Mouse (Mus musculus) neural tube, embryonic 13.5 days (tissue): ENCODE measurements around the gene Erfe. TPM values are rescaled to one million over a fixed set of nuclear protein-coding genes. Genes with fewer than 3 reads are reported as not detected.
A peak's percentile ranks its signal among the peaks of the same experiment; 100 is the strongest.

Experiments
- ATAC-seq: fragments of 200-750 bp; cut with Nextera tagmentation; 2 replicates; pipeline ENCODE4 v1.8.0; 2017; ENCODE audit warnings: low read depth, mild to moderate bottlenecking, moderate TSS enrichment, moderate library complexity
- H3K27ac ChIP-seq: fragments of 300-500 bp; sonication (generic); replicated peaks from 2 replicates; pipeline ENCODE4 v1.5.1; 2015; ENCODE audit warnings: moderate library complexity, mild to moderate bottlenecking, inconsistent platforms
- H3K27me3 ChIP-seq: fragments of 300-500 bp; sonication (generic); 2 replicates; pipeline ENCODE4 v1.6.1; 2015; ENCODE audit warnings: mild to moderate bottlenecking, inconsistent platforms
- H3K36me3 ChIP-seq: fragments of 300-500 bp; sonication (generic); 2 replicates; pipeline ENCODE4 v1.6.1; 2015; ENCODE audit warnings: mild to moderate bottlenecking, inconsistent platforms
- H3K4me1 ChIP-seq: fragments of 300-500 bp; sonication (generic); replicated peaks from 2 replicates; pipeline ENCODE4 v1.6.1; 2015; ENCODE audit warnings: inconsistent platforms
- H3K4me2 ChIP-seq: fragments of 300-500 bp; sonication (generic); 2 replicates; pipeline ENCODE4 v1.6.1; 2015; ENCODE audit warnings: inconsistent platforms, mild to moderate bottlenecking, moderate library complexity
- H3K4me3 ChIP-seq: fragments of 300-500 bp; sonication (generic); 2 replicates; pipeline ENCODE4 v1.5.1; 2015; ENCODE audit warnings: mild to moderate bottlenecking, inconsistent platforms
- H3K9ac ChIP-seq: fragments of 300-500 bp; sonication (generic); 2 replicates; pipeline ENCODE4 v1.6.1; 2015; ENCODE audit warnings: moderate library complexity, mild to moderate bottlenecking, inconsistent platforms
- H3K9me3 ChIP-seq: fragments of 300-500 bp; sonication (generic); 2 replicates; pipeline ENCODE4 v1.6.1; 2016; ENCODE audit warnings: inconsistent platforms
- WGBS: fragments of 180-500 bp; shearing (Covaris S2); methylation state at CpG from one replicate; pipeline ENCODE4 v1.1.7; 2015; 5-methylcytosine and 5-hydroxymethylcytosine counted together
- polyA plus RNA-seq: library from polyadenylated mRNA; unstranded; fragments of >200 nt; fragmentation: Nextera tagmentation; extraction: Ambion mirVana; gene quantifications from 2 replicates; pipeline ENCODE4 v1.2.1, GENCODE M21; 2015

Gene Erfe
- polyA plus RNA-seq = 0.26 and 0.47 TPM in 2 replicates

GRCm38 (mm10) chr1:91366215-91367108, at the start of gene Erfe:
Gene Erfe, plus strand, starts transcription at chr1:91366430.
- H3K9ac ChIP-seq = peak within 1 kb of the TSS; percentile 57
- WGBS = 1% methylated on average over 62 of the region's 68 CpGs
- peaks cover 5% of the 10 kb centered on the region for H3K9me3 ChIP-seq
- peaks cover 17% of the 10 kb centered on the region for H3K36me3 ChIP-seq
- peaks cover 11% of the 10 kb centered on the region for H3K4me1 ChIP-seq
- peaks cover 32% of the 10 kb centered on the region for H3K27me3 ChIP-seq
- peak within 1 kb of the TSS; percentile 67 for H3K4me2 ChIP-seq
- ATAC-seq = peak; percentile 54; the same call in 1 of the 2 replicates
- peak within 1 kb of the TSS; percentile 36 for H3K4me3 ChIP-seq
- H3K27ac ChIP-seq = no peak within 1 kb of the TSS

GRCm38 (mm10) chr1:91317656-91318055, 48.6 kb upstream of the Erfe start:
- Histone ChIP-seq H3K4me1 (peaks cover 5% of the 10 kb centered on the region; the same call in 1 of the 2 replicates), H3K9ac (no peak overlapping the region)

DNA sequence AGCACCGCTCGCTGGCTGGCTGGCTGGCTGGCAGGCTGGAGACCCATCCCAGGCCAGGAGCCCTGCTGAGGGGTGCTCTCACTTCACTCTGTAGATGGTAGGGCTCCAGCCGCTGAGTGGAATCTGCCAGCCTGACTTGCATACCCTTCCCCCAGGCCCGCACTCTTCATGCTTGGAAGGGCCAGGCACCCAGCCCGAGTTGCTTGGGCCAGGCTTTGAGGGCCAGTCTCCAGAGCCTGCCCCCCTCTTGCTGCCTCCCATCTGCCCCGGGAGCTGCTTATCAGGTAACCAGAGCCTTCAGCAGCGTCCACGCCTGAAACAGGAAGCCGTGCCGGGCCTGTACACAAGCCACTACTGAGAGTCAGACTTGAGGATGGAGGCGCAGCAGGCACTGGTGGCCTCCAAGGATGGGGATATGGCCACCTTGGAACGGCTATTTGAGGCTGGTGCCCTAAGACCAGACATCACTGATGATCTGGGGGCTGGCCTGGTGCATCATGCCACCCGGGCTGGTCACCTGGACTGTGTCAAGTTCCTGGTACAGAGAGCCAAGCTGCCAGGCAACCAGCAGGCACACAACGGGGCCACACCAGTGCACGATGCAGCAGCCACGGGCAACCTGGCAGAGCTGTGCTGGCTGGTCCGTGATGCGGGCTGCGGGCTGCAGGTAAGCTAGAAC, 44.3 kb upstream of the Erfe start, which contains the start of gene Espnl:
Espnl (plus strand) TSS at position 316 of the 679 bp plus-strand sequence.
- no peak for ATAC-seq
- WGBS = 79% methylated on average over 19 of the region's 19 CpGs
- no peaks in the 10 kb centered on the region for H3K27me3 ChIP-seq
- no peak within 1 kb of the TSS for H3K4me2 ChIP-seq
- H3K36me3 ChIP-seq = no peaks in the 10 kb centered on the region
- no peaks in the 10 kb centered on the region for H3K9me3 ChIP-seq
- H3K4me1 ChIP-seq = no peaks in the 10 kb centered on the region
- H3K27ac ChIP-seq = no peak within 1 kb of the TSS
- H3K9ac ChIP-seq = no peak within 1 kb of the TSS
- no peak within 1 kb of the TSS for H3K4me3 ChIP-seq

More at GRCm38 (mm10) chr1:91317656-91318055, 48.6 kb upstream of the Erfe start:
- Histone ChIP-seq H3K9me3 (no peaks in the 10 kb centered on the region), H3K36me3 (no peaks in the 10 kb centered on the region; the same call in 1 of the 2 replicates), H3K4me2 (no peak overlapping the region), H3K4me3 (no peak overlapping the region), H3K27me3 (no peaks in the 10 kb centered on the region), H3K27ac (no peak overlapping the region)
- no peak for ATAC-seq
- 90% methylated on average over 6 of the region's 6 CpGs for WGBS

GRCm38 (mm10) chr1:91324646-91325045, 41.6 kb upstream of the Erfe start:
- no peaks in the 10 kb centered on the region for H3K9me3 ChIP-seq
- no peak overlapping the region for H3K4me3 ChIP-seq
- no peaks in the 10 kb centered on the region; the same call in 1 of the 2 replicates for H3K4me1 ChIP-seq
- ATAC-seq = no peak
- no peaks in the 10 kb centered on the region for H3K36me3 ChIP-seq
- H3K4me2 ChIP-seq = no peak overlapping the region
- no peak overlapping the region for H3K27ac ChIP-seq
- 74% methylated on average over 2 of the region's 2 CpGs for WGBS
- no peak overlapping the region for H3K9ac ChIP-seq
- no peaks in the 10 kb centered on the region for H3K27me3 ChIP-seq

GRCm38 (mm10) chr1:91325488-91326042, 40.7 kb upstream of the Erfe start:
- Histone ChIP-seq H3K4me2 (no peak overlapping the region), H3K4me1 (no peaks in the 10 kb centered on the region; the same call in 1 of the 2 replicates), H3K27ac (no peak overlapping the region), H3K4me3 (no peak overlapping the region), H3K27me3 (no peaks in the 10 kb centered on the region), H3K9me3 (no peaks in the 10 kb centered on the region), H3K9ac (no peak overlapping the region), H3K36me3 (no peaks in the 10 kb centered on the region)
- no peak for ATAC-seq
- WGBS = 80% methylated on average over 4 of the region's 4 CpGs

GRCm38 (mm10) chr1:91332102-91332501, 34.1 kb upstream of the Erfe start:
- H3K27ac ChIP-seq = no peak overlapping the region; the same call in 1 of the 2 replicates
- H3K9me3 ChIP-seq = no peaks in the 10 kb centered on the region
- no peak overlapping the region for H3K9ac ChIP-seq
- H3K27me3 ChIP-seq = no peaks in the 10 kb centered on the region
- 63% methylated on average over 4 of the region's 4 CpGs for WGBS
- H3K4me2 ChIP-seq = no peak overlapping the region
- no peaks in the 10 kb centered on the region; the same call in 1 of the 2 replicates for H3K4me1 ChIP-seq
- H3K4me3 ChIP-seq = no peak overlapping the region
- ATAC-seq = no peak
- no peaks in the 10 kb centered on the region for H3K36me3 ChIP-seq

DNA sequence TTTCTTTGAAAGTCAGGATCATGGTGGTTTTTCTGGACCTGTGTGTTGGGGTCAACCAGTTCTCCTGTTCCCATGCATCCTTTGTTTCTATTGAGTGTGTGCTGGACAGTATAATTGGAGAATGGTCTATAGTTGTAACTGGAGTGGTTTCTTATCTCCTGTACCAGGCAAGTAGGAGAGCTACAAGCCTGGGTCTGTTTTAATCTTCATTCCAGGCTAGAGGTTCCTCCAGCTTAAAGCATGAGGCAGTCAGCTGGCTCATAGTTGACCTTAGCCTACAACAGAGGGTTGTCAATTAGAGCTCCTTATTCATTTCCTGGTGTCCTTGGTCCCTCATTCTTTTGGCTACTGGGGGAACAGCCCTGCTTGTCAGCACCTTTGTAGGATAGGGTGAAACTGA, 32.6 kb upstream of the Erfe start:
- no peak for ATAC-seq
- no peak overlapping the region for H3K27ac ChIP-seq
- H3K9me3 ChIP-seq = no peaks in the 10 kb centered on the region
- no peak overlapping the region for H3K9ac ChIP-seq
- H3K36me3 ChIP-seq = no peaks in the 10 kb centered on the region
- no peaks in the 10 kb centered on the region for H3K27me3 ChIP-seq
- H3K4me2 ChIP-seq = no peak overlapping the region
- H3K4me3 ChIP-seq = no peak overlapping the region
- H3K4me1 ChIP-seq = no peaks in the 10 kb centered on the region; the same call in 1 of the 2 replicates

GRCm38 (mm10) chr1:91337355-91337754, 28.9 kb upstream of the Erfe start:
- no peak for ATAC-seq
- Histone ChIP-seq H3K4me3 (no peak overlapping the region), H3K4me2 (no peak overlapping the region), H3K9me3 (no peaks in the 10 kb centered on the region), H3K27ac (no peak overlapping the region), H3K9ac (no peak overlapping the region), H3K27me3 (peaks cover 7% of the 10 kb centered on the region; the same call in 1 of the 2 replicates), H3K36me3 (no peaks in the 10 kb centered on the region), H3K4me1 (no peaks in the 10 kb centered on the region)
- WGBS = 84% methylated on average over 7 of the region's 7 CpGs

DNA sequence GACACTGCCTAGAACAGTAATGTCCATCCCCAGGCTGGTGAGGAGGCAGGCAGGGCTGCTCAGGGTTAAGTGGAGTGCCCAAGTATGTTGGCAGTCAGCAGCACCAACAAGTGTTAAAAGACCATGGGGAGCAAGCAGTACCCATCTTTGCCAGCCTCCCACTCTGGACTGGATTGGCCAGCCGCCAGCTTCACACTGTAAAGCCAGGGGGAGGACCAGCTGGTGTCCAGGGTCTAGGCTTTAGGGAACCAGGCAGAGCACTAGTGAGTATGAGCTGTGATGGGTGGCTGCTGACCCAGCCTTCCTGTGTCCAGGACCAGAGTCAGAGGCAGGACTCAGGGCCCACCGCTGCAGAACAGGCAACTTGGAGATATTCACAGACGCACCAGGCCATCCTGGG, 22.2 kb upstream of the Erfe start:
- no peaks in the 10 kb centered on the region for H3K9me3 ChIP-seq
- no peak overlapping the region for H3K27ac ChIP-seq
- peaks cover 51% of the 10 kb centered on the region for H3K27me3 ChIP-seq
- no peaks in the 10 kb centered on the region for H3K36me3 ChIP-seq
- H3K4me1 ChIP-seq = peaks cover 18% of the 10 kb centered on the region
- WGBS = 82% methylated on average over 3 of the region's 3 CpGs
- ATAC-seq = no peak
- no peak overlapping the region for H3K4me2 ChIP-seq
- H3K9ac ChIP-seq = no peak overlapping the region
- no peak overlapping the region for H3K4me3 ChIP-seq

- no peak overlapping the region for H3K27ac ChIP-seq
- peaks cover 51% of the 10 kb centered on the region for H3K27me3 ChIP-seq
- WGBS = 2% methylated on average over 68 of the region's 68 CpGs
- peak; percentile 38; the same call in 1 of the 2 replicates for ATAC-seq
- no peak overlapping the region for H3K9ac ChIP-seq
- peak overlapping the region; percentile 55 for H3K4me2 ChIP-seq
- H3K4me1 ChIP-seq = peaks cover 18% of the 10 kb centered on the region
- H3K4me3 ChIP-seq = peak overlapping the region; percentile 32
- no peaks in the 10 kb centered on the region for H3K36me3 ChIP-seq
- H3K9me3 ChIP-seq = no peaks in the 10 kb centered on the region
Observed at GRCm38 (mm10) chr1:91344921-91345685, 21.1 kb upstream of the Erfe start.

DNA sequence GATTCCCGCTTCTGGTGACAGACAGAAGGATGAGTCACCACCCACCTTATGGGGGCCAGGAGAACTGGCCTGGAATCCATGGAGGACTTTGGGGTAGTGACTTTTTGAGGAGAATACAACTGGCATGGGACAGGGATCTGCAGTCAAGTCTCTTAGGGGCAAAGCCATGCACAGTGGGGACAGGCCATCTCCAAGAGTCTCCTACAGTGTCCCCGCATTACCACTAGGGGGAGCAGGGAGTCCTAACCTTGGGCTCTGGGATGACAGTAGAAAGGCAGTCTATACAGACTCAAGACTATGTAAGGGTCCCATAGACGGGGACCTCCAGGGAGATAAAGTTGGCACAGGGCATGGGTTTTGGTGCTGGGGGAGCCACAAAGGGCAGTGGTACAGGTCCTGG, 19.3 kb upstream of the Erfe start:
- peak; percentile 67 for ATAC-seq
- H3K4me1 ChIP-seq = peaks cover 18% of the 10 kb centered on the region
- 34% methylated on average over 3 of the region's 3 CpGs for WGBS

More for the DNA sequence above, 19.3 kb upstream of the Erfe start:
- H3K27ac ChIP-seq = no peak overlapping the region
- peaks cover 48% of the 10 kb centered on the region for H3K27me3 ChIP-seq
- H3K9ac ChIP-seq = no peak overlapping the region
- no peaks in the 10 kb centered on the region for H3K9me3 ChIP-seq
- no peaks in the 10 kb centered on the region for H3K36me3 ChIP-seq
- no peak overlapping the region for H3K4me2 ChIP-seq
- H3K4me3 ChIP-seq = no peak overlapping the region
